Mouse (Mus musculus) heart, postnatal 0 days (tissue): ENCODE measurements around the gene Pkp3.

Source experiments
- CTCF ChIP-seq: IDR thresholded peaks from 2 replicates; pipeline ENCODE4 v1.5.1; 2016; ENCODE audit warnings: antibody characterized with exemption, control low read depth, low read depth
- EP300 ChIP-seq: IDR thresholded peaks from 2 replicates; pipeline ENCODE4 v1.6.1; 2016; ENCODE audit warnings: antibody characterized with exemption, low read depth

GRCm38 (mm10) chr7:141040867-141041606 is 37.0 kb upstream of the Pkp3 start:
- TF ChIP-seq CTCF (no peak), EP300 (no peak)
